Comparison of ENCODE assay signal across 24 mouse cellular contexts in genomic region chr5:65833092-65833491, GRCm38 (mm10). TPM values are rescaled to one million over a fixed set of nuclear protein-coding genes. Genes with fewer than 3 reads are reported as not detected.
DNase-seq lines count a peak whose midpoint lies in the region; TF ChIP-seq lines count a peak whose summit lies in the region.
"Had no signal": no experiment of that assay in that cellular context is flagged by ENCODE, and none has a peak within 500 bp of the region (broad histone marks: within the 10 kb centered on the region; RNA-seq: fewer than 3 reads in every experiment).

No protein-coding gene starts in this region.

- H3K36me3 ChIP-seq in E14TG2a.4 (ENCODE audit: insufficient read depth, low read length), result no peaks in the 10 kb centered on the region
- peaks cover 15% of the 10 kb centered on the region; the same call in 1 of the 2 replicates for H3K36me3 ChIP-seq in heart, embryonic 10.5 days
- H3K36me3 ChIP-seq: embryonic facial prominence, embryonic 15.5 days; heart, embryonic 15.5 days had no signal

- no peak overlapping the region for H3K4me3 ChIP-seq in layer of hippocampus, adult 2 months
- no peak overlapping the region for H3K4me3 ChIP-seq in E14TG2a.4 (replicated peaks; ENCODE audit: low read length)
- H3K4me3 ChIP-seq in heart, embryonic 10.5 days, result no peak overlapping the region
- H3K4me3 ChIP-seq: embryonic facial prominence, embryonic 12.5 days; embryonic facial prominence, embryonic 15.5 days; gastrocnemius, adult 2 months; heart, embryonic 12.5 days; heart, embryonic 15.5 days; hindbrain, embryonic 10.5 days; hindbrain, embryonic 13.5 days; intestine, embryonic 15.5 days had no signal

- no peaks in the 10 kb centered on the region; the same call in 1 of the 2 replicates for H3K4me1 ChIP-seq in E14TG2a.4 (replicated peaks; ENCODE audit: low read depth, low read length)
- 0 out of 2 replicates have a peak, but pooled peaks cover 3% of the 10 kb centered on the region for H3K4me1 ChIP-seq in heart, embryonic 10.5 days
- H3K4me1 ChIP-seq: embryonic facial prominence, embryonic 12.5 days; embryonic facial prominence, embryonic 15.5 days; heart, embryonic 15.5 days; hindbrain, embryonic 13.5 days; intestine, embryonic 15.5 days had no signal

- 0 out of 2 replicates have a peak, but pooled peaks have one; percentile 9 for TF ChIP-seq CTCF in layer of hippocampus, adult 2 months (conservative IDR thresholded peaks at IDR 0.05)
- TF ChIP-seq CTCF in E14TG2a.4 (conservative IDR thresholded peaks at IDR 0.05; ENCODE audit: low read length), result peak; percentile 9; the same call in 1 of the 2 replicates

- no peak overlapping the region for H3K27ac ChIP-seq in layer of hippocampus, adult 2 months
- no peak overlapping the region for H3K27ac ChIP-seq in heart, embryonic 10.5 days
- H3K27ac ChIP-seq: embryonic facial prominence, embryonic 12.5 days; embryonic facial prominence, embryonic 15.5 days; gastrocnemius, adult 2 months; heart, embryonic 15.5 days; hindbrain, embryonic 10.5 days; hindbrain, embryonic 13.5 days; intestine, embryonic 15.5 days had no signal

- DNase-seq in layer of hippocampus, adult 2 months (ENCODE audit: low spot score in 2 of 2), result no peak
- no peak for DNase-seq in layer of hippocampus, postnatal 10 days (ENCODE audit: low spot score in 2 of 2)
- peak; percentile 41 for DNase-seq in R1 (ENCODE audit: low read depth, low spot score)
- DNase-seq in kidney, adult 8-10 months, result no peak
- DNase-seq in heart, embryonic 10.5 days (ENCODE audit: low spot score), result no peak
- DNase-seq: adrenal gland, postnatal 10 days; adrenal gland, postnatal 36 days; B cell, adult 2 months; cerebellum, adult 18-20 months; cerebellum, adult 9-10 months; cerebellum, postnatal 25 days; forebrain, postnatal 0 days; gastrocnemius, adult 2 months; gastrocnemius, postnatal 14 days; heart, postnatal 10 days; heart, postnatal 36 days had no signal

- H3K27me3 ChIP-seq in E14TG2a.4 (ENCODE audit: insufficient read depth, low read length), result no peaks in the 10 kb centered on the region
- H3K27me3 ChIP-seq in heart, embryonic 10.5 days (ENCODE audit: insufficient read depth, poor library complexity, severe bottlenecking), result no peaks in the 10 kb centered on the region
- H3K27me3 ChIP-seq: embryonic facial prominence, embryonic 12.5 days; embryonic facial prominence, embryonic 15.5 days; heart, embryonic 12.5 days; heart, embryonic 15.5 days; hindbrain, embryonic 13.5 days; intestine, embryonic 15.5 days had no signal

- WGBS in heart, embryonic 10.5 days, result 75% methylated on average over 3 of the region's 3 CpGs

- no peaks in the 10 kb centered on the region for H3K9me3 ChIP-seq in E14TG2a.4 (ENCODE audit: low read length)
- no peaks in the 10 kb centered on the region for H3K9me3 ChIP-seq in heart, embryonic 10.5 days
- H3K9me3 ChIP-seq: embryonic facial prominence, embryonic 12.5 days; embryonic facial prominence, embryonic 15.5 days; heart, embryonic 15.5 days; hindbrain, embryonic 10.5 days; hindbrain, embryonic 13.5 days; intestine, embryonic 15.5 days had no signal

RNA-seq across cellular contexts. Expression of gene Rhoh, which starts 27.9 kb away (rescaled TPM):
- under 1 TPM; 0.69 to 0.97 TPM for total RNA-seq in layer of hippocampus, adult 2 months (2021)
- total RNA-seq in layer of hippocampus, postnatal 10 days (2021), result 1 to 10 TPM; 1.1 to 1.2 TPM
- polyA plus RNA-seq in heart, embryonic 10.5 days (2016; fragmentation: Nextera tagmentation; extraction: Ambion mirVana), result 0.55 and 0.73 TPM in 2 replicates
